Mouse (Mus musculus) fat pad, adult 2 months (tissue): Measurements from ENCODE around the gene C330007P06Rik.

ENCODE experiments used
- DNase-seq: peaks from one replicate; pipeline ENCODE4 v3.0.0-alpha.2; 2011; ENCODE audit warnings: low read depth, low spot score; ENCODE audit errors: extremely low read depth

C330007P06Rik gene

DNA sequence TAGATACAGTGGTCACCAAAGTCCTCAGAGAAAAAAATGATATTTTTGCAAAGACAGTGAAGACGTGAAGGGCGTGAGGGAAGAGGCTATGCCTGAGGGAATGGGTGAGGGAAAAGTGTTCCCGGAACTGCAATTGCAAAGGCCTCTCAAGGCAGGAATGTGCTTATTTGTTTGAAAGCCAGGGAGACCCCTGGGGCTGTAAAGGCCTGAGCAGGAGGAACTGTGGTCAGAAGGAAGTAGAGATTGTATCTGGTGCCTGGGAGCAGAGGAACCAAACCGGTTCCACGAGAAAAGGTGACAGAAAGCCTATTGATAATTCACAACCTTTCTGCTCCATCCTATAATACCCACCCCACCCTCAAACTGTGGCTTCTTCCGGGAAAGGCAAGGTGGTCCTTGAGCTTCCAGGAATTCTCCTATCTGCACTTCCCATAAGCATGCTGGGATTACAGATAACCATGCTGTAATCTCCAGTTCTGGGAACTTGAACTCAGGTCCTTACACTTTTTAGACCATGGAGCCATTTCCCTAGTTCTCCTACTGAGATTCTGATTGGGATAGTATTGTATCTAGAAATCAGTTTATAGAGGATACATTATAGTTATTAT lies 36.7 kb downstream of the C330007P06Rik start:
- DNase-seq, result no peak

DNA sequence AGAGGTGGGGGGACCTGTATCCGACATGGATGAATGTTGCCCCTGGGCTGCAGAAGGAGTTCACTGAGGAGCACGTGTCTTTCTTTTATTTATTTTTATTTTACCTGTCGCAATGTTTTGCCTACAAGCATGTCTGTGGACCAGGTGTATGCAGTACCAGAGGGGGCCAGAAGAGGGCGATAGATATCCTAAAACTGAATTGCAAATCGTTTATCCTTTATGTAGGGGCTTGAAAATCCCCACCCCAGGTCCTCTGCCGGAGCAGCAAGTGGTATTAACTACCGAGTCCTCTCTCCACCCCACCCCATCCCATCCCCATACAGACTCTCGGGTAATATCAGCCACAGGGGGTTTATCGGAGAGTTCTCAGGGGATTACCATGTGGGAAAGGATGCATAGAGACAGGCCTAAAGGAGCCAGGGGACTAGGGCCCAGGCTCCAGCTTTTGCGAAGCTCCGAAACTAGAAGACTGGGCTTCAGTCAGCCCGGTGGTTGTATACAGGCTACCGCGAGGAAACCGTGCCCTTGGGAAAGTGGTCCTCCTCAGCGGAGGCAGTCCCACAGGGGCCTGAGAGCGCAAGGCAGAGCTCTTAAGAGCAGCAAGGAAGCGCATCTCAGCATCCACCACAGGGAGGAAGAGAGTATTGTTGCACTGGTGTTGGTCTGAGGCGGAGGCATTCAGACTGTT lies 40.4 kb downstream of the C330007P06Rik start:
- DNase-seq, result no peak

DNA sequence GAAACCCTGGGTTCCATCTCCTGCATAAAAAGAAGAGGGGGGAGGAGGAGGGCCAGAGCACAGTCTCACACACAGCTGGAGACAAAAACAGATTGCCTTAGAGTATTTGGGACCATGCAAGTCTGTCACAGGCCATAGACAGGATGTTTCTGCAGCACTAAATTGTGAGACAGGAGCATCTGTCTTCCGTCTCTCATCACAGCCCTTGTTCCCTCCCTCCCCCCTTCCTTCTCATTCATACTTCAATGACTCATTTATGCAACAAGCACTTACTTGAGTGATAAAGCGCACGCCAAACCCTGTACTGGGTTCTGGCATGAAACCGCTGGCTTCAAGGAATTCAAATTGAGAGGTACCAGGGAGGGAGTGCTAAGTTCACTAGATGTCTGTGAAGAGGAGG lies 42.3 kb downstream of the C330007P06Rik start:
- no peak for DNase-seq

DNA sequence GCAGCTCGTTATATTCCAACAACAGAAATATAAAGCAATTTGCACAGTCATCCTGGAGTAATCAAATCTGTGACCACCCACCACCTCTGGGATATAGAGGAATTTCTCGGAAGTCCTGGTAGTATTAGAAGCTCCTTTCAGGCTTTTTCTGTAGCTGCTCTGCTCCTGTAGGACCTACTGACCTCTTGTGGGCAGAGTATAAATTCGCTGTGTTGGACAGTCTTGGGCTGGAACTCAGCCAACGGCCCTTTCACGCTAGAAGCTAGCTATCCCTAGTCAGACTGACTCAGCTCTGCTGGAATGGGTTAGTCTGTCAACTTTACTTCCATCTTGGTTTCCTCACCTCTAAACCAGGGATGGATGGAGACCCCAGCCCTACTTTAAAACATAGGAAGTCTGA lies 43.6 kb downstream of the C330007P06Rik start:
- DNase-seq, result no peak

DNA sequence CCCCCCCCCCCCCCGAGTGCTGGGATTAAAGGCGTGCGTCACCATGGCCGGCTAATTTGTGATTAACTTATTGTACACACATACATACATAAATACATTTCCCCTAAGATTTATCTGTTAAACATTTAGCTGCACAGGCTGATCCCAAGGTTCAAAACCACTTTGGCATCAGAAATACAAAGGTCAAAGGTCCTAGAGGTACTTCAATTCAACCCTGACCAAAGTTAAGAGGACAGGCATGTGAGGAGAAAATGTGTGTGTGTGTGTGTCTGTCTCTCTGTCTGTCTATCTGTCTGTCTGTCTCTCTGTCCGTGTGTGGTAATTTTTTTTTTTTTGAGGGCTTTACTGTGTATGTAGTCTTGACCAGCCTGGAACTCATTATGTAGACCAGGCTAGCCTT lies 47.0 kb downstream of the C330007P06Rik start:
- DNase-seq, result no peak

DNA sequence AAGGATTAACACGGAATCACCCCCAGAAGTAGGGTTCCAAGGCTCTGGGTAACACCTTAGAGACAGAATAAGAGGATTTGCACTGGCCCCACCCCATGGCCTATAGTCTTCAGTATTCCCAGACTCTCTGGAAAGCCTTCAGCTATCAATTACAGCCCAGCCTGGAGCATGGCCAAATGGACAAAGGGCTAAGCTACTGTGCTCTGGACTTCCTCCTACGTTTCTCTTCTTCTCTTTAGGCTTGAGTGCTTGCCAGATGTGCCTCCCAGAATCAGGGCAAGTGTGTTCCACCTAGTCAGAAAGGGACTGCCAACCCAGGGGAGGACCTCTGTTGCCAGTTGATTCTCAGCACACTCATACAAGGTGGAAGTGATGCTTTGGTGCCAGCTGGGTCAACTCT lies 48.9 kb downstream of the C330007P06Rik start:
- no peak for DNase-seq

DNA sequence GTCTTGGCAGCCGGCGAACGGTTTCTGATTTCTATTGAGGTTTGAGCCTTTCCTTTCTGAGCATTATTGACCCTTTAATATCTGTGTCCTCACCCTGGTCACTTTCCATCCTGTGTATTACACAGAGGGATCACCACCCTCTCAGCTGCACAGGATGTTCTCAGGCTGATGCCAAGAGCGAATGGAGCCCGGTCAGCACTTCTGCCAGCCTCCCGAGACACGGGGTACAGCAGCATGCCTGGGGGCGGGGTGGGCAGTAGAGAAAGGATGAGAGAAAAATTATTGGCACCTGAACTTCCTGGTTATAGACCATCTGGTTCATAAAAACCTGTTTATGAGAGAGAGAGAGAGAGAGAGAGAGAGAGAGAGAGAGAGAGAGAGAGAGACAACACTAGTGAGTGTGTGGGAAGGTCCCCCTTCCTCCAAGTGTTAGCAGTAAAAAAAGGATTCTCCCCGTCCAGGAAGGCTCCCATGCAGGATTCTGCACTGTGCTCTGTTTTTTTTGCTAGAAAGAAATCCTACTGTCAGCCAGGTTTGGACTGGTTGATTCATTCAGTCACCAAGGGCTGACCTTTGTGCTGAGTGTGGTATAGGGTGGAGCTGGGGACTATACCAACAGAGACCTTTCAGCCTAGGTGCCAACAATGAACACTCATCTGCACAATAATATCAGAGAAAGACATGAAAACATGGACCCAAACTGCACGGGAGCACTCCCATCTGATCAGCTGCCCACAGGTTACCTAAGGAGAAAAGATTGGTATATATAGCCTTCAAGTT lies 49.8 kb downstream of the C330007P06Rik start:
- DNase-seq, result no peak

DNA sequence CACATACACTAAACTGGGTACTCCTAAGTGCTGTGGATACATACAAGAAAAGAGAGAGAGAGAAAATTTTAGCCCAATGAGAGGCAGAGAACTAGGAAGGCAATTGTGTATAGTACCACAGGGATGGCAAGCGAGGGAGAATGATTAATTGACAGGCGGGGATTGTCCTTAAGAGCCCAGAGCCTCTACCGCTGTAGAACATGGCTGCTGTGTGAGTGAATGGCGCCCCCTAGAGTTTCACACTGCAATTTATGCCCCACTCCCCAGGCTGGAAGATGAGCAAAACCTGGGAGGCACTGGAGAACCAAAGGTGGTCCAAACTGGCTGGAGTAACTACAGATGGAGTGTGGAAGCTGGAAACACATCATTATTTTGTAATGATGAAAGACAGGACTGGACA lies 53.7 kb downstream of the C330007P06Rik start:
- DNase-seq, result no peak

DNA sequence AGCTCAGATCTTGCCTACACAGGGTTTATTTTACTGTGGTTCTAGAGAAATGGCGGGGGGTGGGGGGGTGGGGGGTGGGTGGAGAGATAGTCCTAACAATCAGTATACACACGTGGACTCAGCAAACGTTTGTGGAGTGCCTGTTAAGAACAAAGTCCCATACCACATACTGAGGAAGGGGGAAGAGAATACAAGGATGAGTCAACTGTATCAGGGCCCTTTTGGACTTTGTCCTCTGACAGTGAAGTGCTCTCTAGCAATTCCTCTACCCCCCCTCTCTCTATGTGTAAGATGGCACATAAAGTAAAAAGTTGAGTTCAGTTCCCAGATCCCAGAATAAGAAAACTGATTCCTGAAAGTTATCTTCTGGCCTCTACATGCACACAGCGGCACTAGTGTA lies 54.3 kb downstream of the C330007P06Rik start:
- no peak for DNase-seq

DNA sequence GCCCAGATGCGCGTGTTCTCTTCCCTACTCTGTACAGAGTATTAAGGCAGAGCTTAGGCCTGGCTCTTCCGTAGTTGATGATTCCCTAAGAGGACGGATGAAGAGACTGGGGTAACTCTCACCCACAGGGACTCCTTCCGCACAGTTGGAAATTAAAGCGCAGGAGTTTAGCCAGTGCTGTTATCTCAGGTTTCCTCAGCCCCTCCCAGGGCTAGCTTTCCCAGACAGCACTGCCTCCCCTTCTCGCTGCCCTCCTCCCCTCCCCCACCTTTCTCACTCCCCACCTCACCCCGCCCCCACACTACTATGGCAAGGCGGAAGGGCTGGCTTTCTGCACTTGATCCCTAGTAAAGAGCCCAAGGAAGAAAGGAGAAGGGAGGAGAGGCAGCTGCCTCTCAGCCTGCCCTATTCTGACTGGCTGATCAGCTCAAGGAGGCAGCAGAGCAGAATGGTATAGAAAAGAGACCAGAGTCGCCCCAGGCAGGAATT lies 56.9 kb downstream of the C330007P06Rik start:
- DNase-seq, result no peak

DNA sequence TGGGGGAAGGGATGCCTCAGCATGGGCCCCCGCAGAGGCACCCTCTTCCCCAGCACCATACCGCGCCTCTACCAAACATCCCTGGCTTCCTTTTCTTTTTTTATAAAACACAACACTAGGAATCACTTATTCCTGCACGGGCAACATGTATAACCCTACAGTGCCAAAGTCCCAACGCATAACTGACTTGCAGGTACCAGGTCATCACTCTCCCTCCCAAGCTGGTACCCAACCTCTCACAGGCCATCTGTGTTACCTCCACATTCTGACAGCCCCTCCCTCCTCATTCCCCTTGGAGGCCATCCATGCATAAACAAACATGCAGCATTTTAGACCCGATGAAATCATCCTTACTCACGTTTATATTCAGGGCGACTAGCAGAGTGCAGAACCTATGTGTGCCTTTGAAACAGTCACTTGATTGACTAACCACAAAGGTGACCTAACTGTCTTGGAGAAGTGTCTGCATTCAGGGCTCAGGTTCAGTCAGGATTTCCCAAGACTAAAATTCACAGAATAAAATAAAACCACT lies 57.5 kb downstream of the C330007P06Rik start:
- DNase-seq, result no peak

DNA sequence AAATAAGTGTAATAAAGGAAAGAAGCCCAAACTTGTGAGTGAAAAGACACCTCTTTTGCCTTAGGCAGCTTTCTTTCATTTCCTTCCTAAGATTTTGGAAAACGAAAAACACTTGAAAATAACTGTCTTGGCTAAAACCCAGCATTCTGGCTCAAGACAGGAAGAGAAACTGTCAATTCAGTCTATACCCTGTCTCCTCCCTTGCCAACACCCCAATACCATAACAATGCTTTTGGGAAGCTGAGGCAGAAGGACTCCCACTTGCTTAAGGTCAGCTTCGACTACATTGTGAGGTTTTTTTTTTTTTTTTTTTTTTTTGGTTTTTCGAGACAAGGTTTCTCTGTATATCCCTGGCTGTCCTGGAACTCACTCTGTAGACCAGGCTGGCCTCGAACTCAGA lies 58.5 kb downstream of the C330007P06Rik start:
- DNase-seq, result no peak

DNA sequence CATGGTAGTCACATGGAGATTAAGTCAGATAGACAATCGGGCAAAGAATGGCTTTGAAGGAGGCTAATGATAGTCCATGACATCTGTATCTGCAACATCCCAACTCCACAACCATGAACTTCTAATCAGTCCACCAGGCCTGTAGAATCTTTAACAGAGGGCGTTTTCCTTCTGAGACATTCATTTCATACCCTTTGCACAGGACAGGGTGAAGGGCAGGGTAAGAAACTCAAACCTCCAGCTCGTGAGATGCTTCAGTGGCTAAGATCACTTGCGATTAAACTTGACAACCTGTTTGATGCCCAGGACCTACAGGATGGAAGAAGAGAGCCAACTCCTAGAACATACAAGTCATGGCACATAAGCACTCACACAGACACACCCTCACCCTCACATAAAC lies 58.9 kb downstream of the C330007P06Rik start:
- DNase-seq, result no peak

DNA sequence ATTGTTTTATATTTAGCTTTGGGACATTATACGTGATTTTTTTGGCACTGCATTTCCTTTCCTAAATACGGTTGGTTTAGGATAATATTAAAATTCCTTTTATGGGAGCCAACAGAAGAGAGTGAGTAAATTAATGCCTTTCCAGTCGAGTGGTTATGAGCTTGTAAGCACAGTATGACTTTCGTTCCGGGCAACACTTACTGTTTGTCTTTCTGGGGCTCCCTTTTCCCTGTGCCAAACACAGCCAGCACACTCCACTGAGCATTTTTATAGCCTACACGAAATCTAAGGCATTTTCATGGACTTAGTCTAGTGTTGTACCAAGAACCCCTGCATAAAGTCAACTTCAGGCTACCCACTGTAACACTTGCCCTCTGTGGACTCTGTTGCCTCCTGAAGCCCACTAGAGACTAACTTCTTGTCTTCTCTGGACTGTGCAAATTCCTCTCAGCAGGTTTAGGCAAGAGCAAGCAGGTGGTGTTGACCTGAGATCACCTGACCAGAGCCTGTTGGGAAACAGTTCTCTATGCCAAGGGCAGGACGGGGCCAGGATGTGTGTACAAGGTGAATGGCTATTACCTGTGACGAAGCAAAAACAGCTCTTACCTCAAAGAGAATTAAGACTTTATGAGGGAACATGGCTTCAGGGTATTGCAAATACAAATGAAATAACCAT lies 59.6 kb downstream of the C330007P06Rik start:
- peak; percentile 81 for DNase-seq

DNA sequence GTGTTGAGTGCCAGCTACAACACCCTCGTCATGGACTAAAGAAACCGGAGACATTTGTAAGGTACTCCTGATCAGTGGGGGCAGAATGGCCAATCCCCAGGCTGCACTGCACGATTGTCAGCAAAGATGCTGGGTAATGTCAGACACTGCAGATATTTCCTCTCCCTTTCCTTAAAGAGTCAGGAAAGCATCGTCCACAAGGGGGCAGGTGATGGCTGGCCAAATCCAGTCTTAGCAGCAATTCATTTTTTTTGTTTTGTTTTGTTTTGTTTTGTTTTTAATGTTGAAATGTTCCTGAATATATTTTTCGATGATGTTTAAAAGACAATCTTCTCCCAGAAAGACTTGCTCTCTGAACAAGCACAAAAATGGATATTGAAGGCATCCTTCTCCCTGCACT lies 62.5 kb downstream of the C330007P06Rik start:
- no peak for DNase-seq

DNA sequence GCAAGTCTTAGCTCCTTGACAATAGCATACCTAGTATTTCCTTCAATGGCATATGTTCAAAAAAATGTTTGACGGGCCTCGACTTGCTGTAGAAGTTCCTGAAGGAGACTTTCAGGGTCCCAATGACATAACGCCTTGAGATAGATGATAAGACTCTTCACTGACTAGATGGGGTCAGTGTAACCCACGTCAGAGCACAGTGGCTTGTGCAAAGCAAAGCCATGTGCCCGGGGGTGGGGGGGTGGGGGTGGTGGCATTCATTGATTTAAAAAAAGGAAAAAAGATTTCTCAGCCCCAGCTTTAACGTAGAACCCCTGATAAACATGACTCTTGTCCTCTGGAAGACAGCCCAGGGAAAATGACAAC lies 65.6 kb downstream of the C330007P06Rik start:
- no peak for DNase-seq

DNA sequence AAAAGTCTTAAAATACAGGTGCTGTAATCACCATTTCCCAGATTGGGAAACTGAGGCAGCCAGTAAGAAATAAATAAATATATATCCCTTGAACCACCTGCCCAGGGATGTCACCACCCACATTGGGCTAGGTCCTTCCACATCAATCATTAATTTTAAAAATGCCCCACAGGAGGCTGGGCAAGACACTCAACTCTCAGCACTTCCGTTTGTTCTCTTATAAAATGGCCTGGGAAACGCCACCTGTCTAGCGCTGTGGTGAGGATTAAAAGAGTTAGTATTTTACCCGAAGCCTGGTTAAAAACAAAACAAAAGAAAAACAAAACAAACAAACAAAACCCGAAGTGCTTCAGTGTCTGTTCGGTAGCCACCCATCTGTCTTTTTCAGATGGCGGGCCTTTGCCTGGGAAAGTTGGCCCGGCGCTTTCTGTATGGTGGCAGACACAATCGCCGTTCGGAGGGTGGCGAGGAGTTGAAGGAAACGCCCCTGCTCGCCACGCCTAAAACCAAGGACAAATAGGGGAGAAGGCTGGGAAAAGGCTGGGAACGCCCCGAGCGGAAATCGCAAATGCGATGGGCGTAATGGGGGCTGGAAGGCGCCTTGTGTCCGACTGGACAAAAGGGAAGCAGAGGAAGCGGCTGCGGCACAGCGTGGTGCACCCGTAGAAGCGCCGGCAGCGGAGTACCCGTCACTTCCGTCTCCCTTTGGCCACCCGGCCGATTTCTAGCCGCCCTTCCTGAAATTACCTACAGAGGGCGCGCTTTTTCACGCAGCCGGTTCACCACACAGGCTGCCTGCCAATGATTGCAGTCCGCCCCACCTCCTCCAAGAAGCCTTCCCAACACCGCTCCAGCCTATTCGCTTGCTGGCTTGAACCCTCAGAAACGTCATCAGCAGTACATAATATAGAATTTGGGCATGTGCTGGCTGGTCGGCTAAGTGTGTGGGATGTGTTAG lies 66.3 kb downstream of the C330007P06Rik start:
- peak; percentile 81 for DNase-seq

DNA sequence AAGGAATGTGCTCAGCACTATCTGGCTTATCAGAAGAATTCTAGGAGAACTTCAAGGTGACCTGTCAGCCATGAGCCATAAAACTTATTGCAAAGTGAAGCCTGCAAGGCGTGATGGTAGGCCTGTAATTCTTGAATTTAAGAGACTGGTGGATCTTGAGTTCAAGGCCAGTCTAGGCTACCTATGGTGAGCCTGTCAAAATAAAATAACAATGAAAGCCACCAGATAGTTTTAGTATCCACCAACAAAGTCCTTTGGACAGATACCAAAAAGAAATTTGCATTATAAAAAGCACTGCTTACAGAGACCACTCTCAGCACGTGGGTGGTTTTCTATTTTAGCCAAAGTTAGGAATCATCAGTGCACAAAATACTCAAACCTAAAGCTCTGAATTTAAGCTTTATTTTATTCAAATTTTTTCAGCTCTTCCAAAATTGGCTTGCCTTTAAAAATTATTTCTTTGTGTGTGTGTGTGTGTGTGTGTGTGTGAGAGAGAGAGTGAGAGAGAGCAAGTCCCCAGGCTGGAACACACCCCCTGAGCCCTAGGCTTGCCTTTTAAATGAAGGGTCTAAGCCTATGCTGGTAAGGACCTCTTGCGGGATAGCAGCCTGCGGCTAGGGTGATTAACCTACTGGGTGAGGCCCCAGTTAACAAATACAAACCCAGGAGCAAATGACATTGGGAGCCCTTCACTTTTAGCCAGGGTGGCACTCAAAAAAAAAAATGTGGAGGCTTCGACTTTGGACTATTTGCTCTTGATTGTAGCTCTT lies 68.3 kb downstream of the C330007P06Rik start:
- no peak for DNase-seq

DNA sequence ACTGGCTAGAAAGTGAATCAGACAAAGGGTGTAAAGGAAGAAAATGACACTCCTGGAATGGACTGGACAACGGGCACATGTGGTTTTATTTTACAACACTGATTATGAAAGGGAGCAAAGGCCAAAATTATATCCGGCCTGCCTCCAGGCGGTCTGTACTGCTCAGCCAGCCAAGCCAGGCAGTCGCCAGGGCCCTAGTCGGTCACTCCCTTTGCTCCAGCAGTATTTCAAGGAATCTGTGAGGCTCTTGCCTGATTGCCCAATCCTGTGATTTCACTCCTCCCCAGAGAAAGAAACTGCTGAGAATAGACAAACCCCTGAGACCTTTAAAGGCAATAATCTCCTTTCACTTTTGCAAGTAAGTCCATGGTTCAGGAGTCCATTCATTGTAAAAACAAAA lies 69.7 kb downstream of the C330007P06Rik start:
- DNase-seq, result no peak
